Mouse (Mus musculus) bone marrow macrophage, adult 2 months (primary cell): ENCODE data around the gene Cenpe.

Source experiments
- CTCF ChIP-seq: IDR thresholded peaks from 2 replicates; pipeline ENCODE4 v1.5.1; 2012; ENCODE audit warnings: low read depth, mild to moderate bottlenecking, low read length, moderate library complexity
- POLR2A ChIP-seq: IDR thresholded peaks from 2 replicates; pipeline ENCODE4 v1.6.1; 2012; ENCODE audit warnings: mild to moderate bottlenecking, low read depth, low read length, borderline replicate concordance

DNA sequence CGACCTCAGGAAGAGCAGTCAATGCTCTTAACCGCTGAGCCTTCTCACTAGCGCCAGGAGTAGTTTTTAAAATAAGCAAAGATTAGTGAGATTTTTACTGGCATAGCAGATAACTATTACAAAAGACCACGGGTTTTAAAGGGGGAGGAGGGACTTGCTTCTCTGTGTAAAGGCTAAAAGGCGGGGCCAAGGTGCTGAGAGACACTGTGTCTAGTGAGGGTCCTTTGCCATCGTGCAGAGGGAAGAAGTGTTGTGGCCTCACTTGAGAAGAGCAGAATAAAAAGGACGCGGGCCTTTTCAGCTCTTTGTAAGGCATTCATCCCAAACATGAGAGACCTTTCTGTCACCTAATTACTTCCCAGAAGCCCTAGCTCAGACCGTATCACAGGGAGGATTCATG lies 92.2 kb downstream of the Cenpe start:
- TF ChIP-seq POLR2A = no peak
- TF ChIP-seq CTCF = no peak
